Mouse (Mus musculus) urinary bladder, adult 18-20 months (tissue): ENCODE measurements at regions not wholly inside any gene's neighbourhood (a gene's known extent, or its start where the extent isn't known, plus 50 kb on each side); places are given as distances from the start of the nearest gene placed in this dataset.

ENCODE experiments used
- DNase-seq, 2 experiments: peaks; one replicate each; pipeline ENCODE4 v3.0.0; 2022; ENCODE audit warnings: low spot score in 2 of 2, mixed read lengths in 2 of 2

DNA sequence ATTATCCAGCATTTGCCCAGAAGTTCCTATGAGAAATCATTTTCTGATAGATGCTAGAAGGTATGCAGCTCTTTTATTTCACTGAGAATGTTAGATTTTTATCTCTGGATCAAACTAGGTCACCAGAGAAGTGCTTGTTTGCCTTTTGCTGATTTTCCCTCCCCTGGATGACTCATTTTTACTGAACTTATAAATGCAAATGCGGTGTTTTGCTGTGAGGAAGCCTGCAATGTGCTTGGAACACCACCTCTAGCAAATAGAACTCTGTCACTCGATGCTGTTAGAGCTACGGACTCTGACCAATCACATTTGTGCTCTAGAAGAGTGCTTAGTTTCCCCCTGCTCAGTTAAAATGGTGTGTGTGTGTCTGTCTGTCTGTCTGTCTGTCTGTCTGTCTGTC is 257.2 kb downstream of the Fzd1 start:
- no peak for DNase-seq

DNA sequence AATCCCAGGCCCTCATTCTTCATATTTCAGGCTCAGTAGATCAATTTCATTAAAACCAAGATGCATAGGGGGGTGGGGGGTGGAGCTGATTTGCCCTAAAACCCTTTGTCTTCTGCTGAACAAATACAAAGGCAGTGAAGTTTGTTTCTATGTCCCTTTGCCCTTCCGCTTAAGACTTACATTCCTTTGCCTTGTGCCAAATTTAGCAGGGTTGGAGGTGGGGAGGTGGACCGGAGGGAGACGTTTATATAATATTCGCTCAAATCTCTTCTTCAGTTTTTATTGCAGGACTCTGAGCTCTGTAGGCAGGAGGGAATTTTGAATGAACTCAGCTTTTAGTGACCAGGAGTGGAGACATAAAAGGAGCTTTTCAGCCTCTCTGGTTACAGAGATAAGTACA is 258.8 kb downstream of the Fzd1 start:
- no peak for DNase-seq

DNA sequence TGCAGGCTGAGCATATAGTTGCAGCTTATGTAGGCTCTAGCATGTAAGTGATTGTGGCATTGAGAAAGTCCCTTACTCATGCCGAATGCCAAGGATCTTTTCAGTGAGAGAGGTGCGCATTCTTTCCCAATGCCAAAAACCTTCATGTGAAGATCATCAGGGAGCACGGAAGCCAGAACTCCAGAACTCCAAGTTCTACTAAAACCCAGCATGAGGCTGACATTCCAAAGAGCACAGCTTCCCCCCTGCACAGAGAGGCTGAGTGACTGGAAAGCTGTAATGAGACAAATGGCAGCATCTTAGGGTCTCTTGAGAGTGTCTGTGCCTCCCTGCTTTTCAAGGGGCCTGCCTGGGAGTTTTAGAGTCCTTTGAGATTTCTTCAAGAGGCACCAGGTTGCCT is 259.4 kb downstream of the Fzd1 start:
- DNase-seq = no peak

DNA sequence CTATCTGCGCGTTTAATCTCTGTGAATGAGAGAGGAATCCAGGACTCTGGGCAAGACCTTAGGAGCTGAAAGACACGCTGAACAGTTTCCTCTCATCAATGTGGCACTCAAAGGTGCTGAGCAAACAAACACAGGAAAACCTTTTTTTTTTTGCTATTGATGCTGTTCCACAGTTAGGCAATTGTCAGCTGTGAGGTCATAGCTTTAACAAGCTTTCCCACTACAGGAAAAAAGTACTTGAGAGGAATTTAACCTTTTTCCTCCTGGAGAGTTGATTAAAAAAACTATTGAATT is 261.0 kb downstream of the Fzd1 start:
- DNase-seq = no peak

DNA sequence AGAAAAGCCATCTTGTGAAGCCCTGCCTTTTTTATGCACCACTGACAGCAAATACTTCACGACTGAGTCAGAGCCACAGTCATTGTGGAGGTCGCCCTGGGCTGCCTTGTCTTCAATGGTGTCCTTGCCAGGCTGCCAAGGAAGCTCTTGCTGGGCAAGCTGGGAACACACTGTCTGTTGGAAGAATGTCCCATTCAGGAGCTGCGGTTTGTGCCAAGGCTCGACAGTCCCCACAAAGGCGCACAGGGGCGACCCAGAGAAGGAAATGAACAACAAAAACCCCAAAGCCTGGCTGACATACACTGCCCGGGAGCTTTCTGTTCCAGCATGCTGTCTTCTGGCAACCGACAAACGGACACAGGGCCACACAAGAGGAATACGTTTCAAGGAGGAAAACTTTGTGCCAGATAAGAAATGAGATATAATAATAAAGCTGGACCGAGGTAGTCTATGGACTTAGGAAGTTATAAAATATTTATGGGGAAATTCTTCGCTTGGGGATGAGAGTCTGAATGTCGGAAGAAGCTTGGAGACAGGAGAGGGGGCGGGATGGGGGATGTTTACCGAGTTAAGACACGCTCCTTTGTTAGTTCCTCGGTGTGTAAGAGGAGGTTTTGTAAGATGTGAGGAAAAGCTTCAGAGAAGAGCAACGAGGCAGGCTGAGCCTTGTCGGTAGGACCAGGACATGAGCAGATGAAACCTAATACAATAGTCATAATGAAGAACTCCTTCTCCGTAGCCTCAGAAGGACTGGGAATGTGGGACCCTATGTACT is 261.5 kb downstream of the Fzd1 start:
- peak in 1 of 2 experiments; percentile 31 for DNase-seq

DNA sequence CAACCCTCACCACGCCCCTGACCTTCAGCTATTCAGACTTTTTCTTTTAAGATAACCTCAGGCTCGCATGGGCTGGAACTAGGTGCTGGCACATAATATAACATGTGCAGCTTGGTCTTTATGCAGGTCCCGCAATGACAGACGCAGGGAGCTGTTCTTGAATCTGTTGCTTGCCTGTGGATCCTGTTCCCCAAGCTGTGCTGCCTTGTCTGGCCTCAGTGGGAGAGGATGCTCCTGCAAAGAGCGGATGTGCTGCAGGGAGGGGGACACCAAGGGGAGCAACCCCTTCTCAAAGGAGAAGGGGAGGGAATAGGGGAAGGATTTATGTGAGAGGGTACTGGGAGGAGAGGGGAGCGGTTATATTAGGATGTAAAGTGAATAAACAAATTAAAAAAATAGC is 262.4 kb downstream of the Fzd1 start:
- DNase-seq = no peak

DNA sequence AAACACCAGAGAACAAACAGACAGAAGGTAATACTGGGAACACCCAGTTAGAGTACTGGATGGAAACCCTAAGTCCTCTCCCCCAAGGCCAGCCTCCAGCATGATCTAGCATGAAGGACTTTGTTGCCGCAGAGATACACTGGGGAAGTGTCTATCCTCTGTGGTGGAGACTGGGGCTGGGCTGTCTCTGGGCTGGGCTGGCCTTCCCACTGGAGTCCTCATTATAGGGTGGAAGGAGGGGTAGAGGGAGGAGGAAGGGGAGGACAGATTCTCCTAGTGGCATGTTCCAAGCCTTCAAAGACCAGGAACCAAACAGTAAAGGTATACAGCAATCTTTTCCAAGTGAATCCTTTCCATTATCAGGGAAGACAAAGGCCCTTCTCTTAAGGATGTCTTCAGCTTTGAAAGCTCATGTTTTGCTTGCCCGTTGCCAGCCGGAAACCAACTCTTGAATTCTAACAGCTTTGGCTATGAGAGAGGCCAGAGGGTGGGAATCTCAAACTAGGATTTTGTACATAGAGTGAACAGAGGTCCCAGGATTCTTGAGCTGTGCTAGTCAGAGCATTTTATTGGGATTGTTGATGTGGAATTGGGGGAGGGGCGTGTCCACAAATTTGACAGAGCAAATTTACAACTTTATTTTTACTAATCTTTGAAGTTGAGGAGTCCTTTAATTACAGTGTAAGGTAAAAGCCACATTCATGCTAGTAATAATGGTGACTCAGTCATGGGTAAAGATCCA is 271.3 kb downstream of the Fzd1 start:
- no peak for DNase-seq

DNA sequence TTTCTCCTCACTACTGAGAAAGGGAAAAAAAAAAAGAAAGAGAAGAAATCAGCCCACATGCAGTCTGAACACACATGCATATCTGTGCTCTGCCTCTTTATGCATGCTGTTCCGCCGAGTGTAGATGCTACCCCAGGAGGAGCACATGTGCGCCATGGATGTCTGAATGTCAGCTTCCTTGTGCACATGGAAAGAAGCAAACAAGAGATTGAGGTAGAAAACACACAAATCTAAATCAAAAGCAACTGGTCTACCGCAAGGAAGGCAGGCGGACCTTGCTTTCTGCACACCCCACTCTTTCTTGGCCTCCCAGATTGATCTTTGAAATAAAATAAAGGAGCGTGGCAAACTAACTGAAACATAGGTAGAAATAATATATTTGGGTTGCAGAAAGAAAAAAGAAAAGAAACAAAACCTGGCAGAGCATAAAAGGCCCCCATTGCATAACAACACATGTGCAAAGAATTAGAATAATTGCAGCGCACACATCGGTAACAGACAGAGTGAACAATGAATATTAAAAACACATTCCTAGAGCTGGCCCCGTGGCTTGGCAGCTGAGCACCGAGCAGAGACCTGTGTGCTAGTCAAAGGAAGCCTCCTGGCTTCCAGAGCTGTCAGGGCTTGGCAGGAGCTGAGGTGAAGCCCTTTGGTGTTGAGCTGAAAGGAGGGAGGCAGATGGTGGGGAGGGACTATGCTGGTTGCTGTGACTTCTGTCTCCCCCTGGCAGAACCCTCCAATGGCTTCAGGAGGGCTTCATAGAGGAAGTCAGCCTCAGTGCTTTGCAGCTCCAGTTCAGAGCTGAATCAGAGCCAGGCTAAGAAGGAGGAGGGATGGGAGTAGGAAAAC is 272.1 kb downstream of the Fzd1 start:
- DNase-seq = no peak

DNA sequence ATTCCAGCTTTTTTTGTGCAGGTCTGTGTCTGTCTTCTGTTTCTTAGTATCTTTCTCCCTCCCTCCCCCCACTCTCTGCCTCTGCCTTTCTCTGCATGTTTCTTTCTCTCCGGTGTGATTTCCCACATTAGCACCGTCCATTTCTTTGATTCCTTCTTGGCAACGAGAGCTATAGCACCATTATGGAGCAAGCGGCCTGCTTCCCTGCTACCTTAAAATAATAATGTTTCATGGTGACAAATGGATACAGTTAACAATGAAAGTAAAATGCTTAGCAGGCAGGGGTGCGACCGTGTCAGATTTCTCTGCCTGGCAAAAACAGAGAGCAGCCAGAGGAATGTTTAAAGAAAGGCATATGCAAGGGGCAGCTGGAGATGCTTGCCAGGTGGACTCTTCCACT is 273.1 kb downstream of the Fzd1 start:
- no peak for DNase-seq

DNA sequence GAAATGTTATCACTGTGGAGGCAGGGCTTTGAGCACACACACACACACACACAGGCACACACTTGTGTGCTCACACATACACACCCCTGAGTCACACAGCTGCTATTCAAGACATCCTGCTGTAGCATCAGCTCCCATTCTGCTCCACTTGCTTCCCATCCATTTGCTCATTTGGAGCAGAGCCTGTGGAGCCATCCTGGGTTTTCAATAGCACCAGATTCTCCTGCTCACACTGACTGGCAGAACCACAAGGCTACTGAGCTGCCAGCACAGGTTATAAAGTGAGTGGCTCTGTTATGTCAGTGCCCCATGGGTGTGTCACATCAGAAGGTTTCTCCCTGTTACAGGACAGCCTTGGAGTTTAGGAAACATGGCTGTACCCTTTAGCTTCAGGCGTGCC is 273.7 kb downstream of the Fzd1 start:
- DNase-seq = no peak

DNA sequence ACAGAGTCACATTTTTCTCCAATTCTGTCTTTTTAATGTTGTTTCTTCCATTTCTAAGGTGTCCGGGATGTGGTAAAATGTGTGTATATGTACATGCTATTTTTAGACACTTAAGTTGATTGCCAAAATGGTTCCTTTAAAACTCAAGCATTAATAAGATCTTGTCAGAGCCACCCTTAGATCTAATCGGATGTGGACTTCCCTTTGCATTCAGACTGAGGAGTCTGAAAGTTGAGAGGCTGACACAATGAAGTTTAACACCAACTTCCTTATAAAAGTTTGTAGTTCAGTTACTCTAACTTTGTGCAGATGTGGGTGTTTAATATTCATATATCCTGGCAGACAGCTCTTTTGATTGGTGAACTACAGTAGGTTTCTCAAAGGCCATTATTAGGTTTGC is 282.1 kb downstream of the Mterf1b start:
- no peak for DNase-seq
